Mouse (Mus musculus): ENCODE data around the gene Cnot6.

The Cnot6 gene

GRCm38 (mm10) chr11:49654651-49655050, 57.9 kb downstream of the Cnot6 start:
- no peak for DNase-seq (ENCODE audit: low spot score)

GRCm38 (mm10) chr11:49653079-49653408, 59.5 kb downstream of the Cnot6 start:
- no peak for DNase-seq (ENCODE audit: low spot score)

- peak; percentile 91 for DNase-seq (ENCODE audit: low spot score)
Measured at GRCm38 (mm10) chr11:49652401-49653078, 60.0 kb downstream of the Cnot6 start.

- DNase-seq (ENCODE audit: low spot score), result no peak
Measured at GRCm38 (mm10) chr11:49651762-49652322, 60.7 kb downstream of the Cnot6 start.

GRCm38 (mm10) chr11:49650994-49651761, 61.3 kb downstream of the Cnot6 start:
- peak; percentile 32 for DNase-seq (ENCODE audit: low spot score)

- peak; percentile 23 for DNase-seq (ENCODE audit: low spot score)
Measured at GRCm38 (mm10) chr11:49650113-49650993, 62.2 kb downstream of the Cnot6 start.

- no peak for DNase-seq (ENCODE audit: low spot score)
Measured at GRCm38 (mm10) chr11:49645677-49646076, 66.8 kb downstream of the Cnot6 start.

GRCm38 (mm10) chr11:49636449-49636848, 76.1 kb downstream of the Cnot6 start:
- no peak for DNase-seq (ENCODE audit: low spot score)

GRCm38 (mm10) chr11:49635671-49636070, 76.9 kb downstream of the Cnot6 start:
- no peak for DNase-seq (ENCODE audit: low spot score)

- DNase-seq (ENCODE audit: low spot score), result no peak
Measured at GRCm38 (mm10) chr11:49634101-49634500, 78.4 kb downstream of the Cnot6 start.

- DNase-seq (ENCODE audit: low spot score), result no peak
Measured at GRCm38 (mm10) chr11:49632256-49632655, 80.3 kb downstream of the Cnot6 start.

GRCm38 (mm10) chr11:49631154-49631553, 81.4 kb downstream of the Cnot6 start:
- DNase-seq (ENCODE audit: low spot score), result no peak

- no peak for DNase-seq (ENCODE audit: low spot score)
Measured at GRCm38 (mm10) chr11:49626748-49627147, 85.8 kb downstream of the Cnot6 start.

- no peak for DNase-seq (ENCODE audit: low spot score)
Measured at GRCm38 (mm10) chr11:49625863-49626262, 86.7 kb downstream of the Cnot6 start.

- no peak for DNase-seq (ENCODE audit: low spot score)
Measured at GRCm38 (mm10) chr11:49624156-49624555, 88.4 kb downstream of the Cnot6 start.

- no peak for DNase-seq (ENCODE audit: low spot score)
Measured at GRCm38 (mm10) chr11:49621953-49622352, 90.6 kb downstream of the Cnot6 start.

Data from layer of hippocampus, adult 11-12 months (tissue).